Mouse (Mus musculus): ENCODE results near the gene Gm14819. TPM values are rescaled to one million over a fixed set of nuclear protein-coding genes. Genes with fewer than 3 reads are reported as not detected.
"Not testable (repeated sequence)": the region's sequence is repeated elsewhere in the genome, so short reads cannot be mapped to it uniquely, and the experiment has no call there.

Gene Gm14819
- not detected in 2 replicates for polyA plus RNA-seq (2015; fragmentation: Nextera tagmentation; extraction: Ambion mirVana)

DNA sequence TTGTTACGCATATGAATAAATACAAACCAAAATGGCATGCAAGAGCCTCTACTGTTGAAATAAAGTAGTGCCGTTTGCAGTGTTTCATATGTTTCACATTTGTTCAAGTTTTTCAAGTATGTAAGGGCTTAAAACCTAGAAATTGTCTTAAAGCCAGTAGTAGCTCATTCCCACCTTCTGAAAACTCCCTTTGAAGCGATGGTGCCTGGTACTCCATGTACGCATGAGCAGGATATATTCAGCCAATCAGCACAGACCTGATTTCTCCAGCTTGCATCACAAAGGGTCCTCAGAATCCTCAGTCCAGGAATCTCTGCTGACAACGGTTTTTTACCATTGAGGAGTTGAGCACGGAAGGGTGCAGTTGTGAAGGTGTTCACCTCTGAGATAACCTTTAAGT is at the start of gene Gm14819:
Gene Gm14819, plus strand, starts transcription at position 301 of the 400 bp plus-strand sequence.
- H3K4me3 ChIP-seq; H3K27me3 ChIP-seq; H3K4me1 ChIP-seq (replicated peaks); H3K4me2 ChIP-seq; H3K27ac ChIP-seq (replicated peaks); H3K9ac ChIP-seq; H3K9me3 ChIP-seq; ATAC-seq (ENCODE audit: low FRiP score, low read depth); H3K36me3 ChIP-seq: not testable (repeated sequence)
- no CpG with 5 or more reads among the region's 6 CpGs for WGBS
